Comparison of ENCODE assay signal across 8 mouse cellular contexts in the genomic region with DNA sequence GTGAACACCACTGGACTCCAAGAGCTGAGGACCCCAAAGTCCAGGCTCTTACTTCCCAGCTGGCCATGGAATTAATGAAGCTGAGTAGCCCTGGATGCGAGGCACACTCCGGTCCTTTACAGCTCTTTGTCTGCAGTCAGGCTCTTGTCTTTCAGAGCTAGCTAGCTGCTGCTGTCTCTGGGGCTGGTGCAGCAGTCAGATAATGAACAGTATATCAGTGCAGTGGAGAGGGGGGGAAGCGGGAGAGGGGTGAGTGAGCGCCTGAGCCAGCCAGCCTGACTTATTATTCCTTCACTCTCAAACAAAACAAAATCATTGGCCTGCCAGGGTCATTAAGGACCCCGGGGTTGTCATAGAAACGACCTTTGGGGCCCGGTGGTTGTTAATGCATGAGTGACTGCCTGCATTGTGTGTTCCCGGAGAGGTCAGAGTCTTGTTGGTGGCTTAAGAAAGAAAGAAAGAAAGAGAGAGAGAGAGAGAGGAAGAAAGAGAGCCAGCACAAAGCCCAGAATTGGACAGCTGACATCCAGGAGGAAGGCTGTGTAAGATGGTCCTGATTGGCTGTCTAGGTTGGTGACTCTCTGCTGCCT.
DNase-seq lines count a peak whose midpoint lies in the region; ATAC-seq lines count a peak whose summit lies in the region.

No protein-coding gene starts in this region.

- H3K9me3 ChIP-seq in embryonic facial prominence, embryonic 12.5 days = no peaks in the 10 kb centered on the region
- no peaks in the 10 kb centered on the region for H3K9me3 ChIP-seq in liver, embryonic 15.5 days (replicated peaks)

- WGBS in embryonic facial prominence, embryonic 12.5 days = 2% methylated on average over 8 of the region's 8 CpGs
- WGBS in liver, embryonic 15.5 days (ENCODE audit: insufficient replicate concordance) = 8% methylated on average over 8 of the region's 8 CpGs

- no peaks in the 10 kb centered on the region for H3K27me3 ChIP-seq in embryonic facial prominence, embryonic 12.5 days
- no peaks in the 10 kb centered on the region for H3K27me3 ChIP-seq in liver, embryonic 15.5 days

- no peaks in the 10 kb centered on the region for H3K36me3 ChIP-seq in embryonic facial prominence, embryonic 12.5 days
- H3K36me3 ChIP-seq in liver, embryonic 15.5 days (replicated peaks) = no peaks in the 10 kb centered on the region

- H3K4me3 ChIP-seq in embryonic facial prominence, embryonic 12.5 days = no peak overlapping the region
- no peak overlapping the region for H3K4me3 ChIP-seq in liver, embryonic 15.5 days (replicated peaks)

- peak; percentile 87 for ATAC-seq in embryonic facial prominence, embryonic 12.5 days (ENCODE audit: insufficient number of reproducible peaks, insufficient read depth, low FRiP score, low TSS enrichment)
- ATAC-seq in liver, embryonic 15.5 days (ENCODE audit: insufficient read depth) = no peak

- H3K27ac ChIP-seq in embryonic facial prominence, embryonic 12.5 days = peak overlapping the region; percentile 86
- H3K27ac ChIP-seq in liver, embryonic 15.5 days (replicated peaks) = no peak overlapping the region

- 0 out of 2 replicates have a peak overlapping the region, but pooled peaks have one; percentile 23 for H3K4me2 ChIP-seq in embryonic facial prominence, embryonic 12.5 days (replicated peaks)
- peak overlapping the region; percentile 33; the same call in 1 of the 2 replicates for H3K4me2 ChIP-seq in liver, embryonic 15.5 days

- peak; percentile 34 for DNase-seq in right cerebral cortex, postnatal 4 days
- DNase-seq in right cerebral cortex, postnatal 25 days = no peak
- DNase-seq in kidney, adult 11 months = peak; percentile 95
- DNase-seq in retina, embryonic 14.5 days (ENCODE audit: low spot score) = peak; percentile 96
- no peak for DNase-seq in gastrocnemius, postnatal 36 days
- DNase-seq in testis, postnatal 14 days (ENCODE audit: low spot score) = no peak

- peaks cover 37% of the 10 kb centered on the region for H3K4me1 ChIP-seq in embryonic facial prominence, embryonic 12.5 days
- no peaks in the 10 kb centered on the region for H3K4me1 ChIP-seq in liver, embryonic 15.5 days (replicated peaks)

- intact Hi-C loops in gastrocnemius, postnatal 36 days (cut with DNase I) = no loop called here

- no peak overlapping the region for H3K9ac ChIP-seq in embryonic facial prominence, embryonic 12.5 days
- no peak overlapping the region for H3K9ac ChIP-seq in liver, embryonic 15.5 days

Comparison
In these comparisons a context has a peak if more than half of its experiments do, and no peak if none do; other contexts are left out.
1. DNase-seq: peak in right cerebral cortex, postnatal 4 days (single experiment), kidney, adult 11 months (single experiment) and retina, embryonic 14.5 days (single experiment); none in right cerebral cortex, postnatal 25 days (single experiment), gastrocnemius, postnatal 36 days (0 of 2) and testis, postnatal 14 days (single experiment).